Mouse (Mus musculus) testis, postnatal 10 days (tissue): ENCODE measurements at regions not wholly inside any gene's neighbourhood (a gene's known extent, or its start where the extent isn't known, plus 50 kb on each side); places are given as distances from the start of the nearest gene placed in this dataset.

Experiments used
- DNase-seq: peaks from one replicate; pipeline ENCODE4 v3.0.0; 2021; ENCODE audit warnings: low spot score

DNA sequence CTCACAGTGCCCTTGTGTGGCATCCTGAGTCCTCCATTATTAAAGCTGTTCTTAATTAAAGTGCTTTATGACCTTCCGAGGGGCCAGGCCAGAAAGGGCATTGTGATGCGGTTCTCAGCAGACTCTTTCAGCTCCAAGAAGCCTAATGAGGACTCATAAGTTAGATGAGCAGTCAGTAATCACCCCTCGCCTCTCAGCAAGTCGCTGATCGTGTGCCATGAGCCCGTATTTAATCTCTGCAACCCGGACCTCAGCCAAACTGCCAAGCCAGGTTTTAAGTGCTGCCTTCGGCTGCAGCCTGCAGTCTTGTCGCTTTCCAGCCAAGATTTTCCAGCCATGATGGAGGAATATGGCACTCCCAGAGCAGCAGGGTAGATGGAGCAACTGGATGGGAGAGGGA lies 56.1 kb upstream of the Rbfox1 start:
- DNase-seq, result no peak

DNA sequence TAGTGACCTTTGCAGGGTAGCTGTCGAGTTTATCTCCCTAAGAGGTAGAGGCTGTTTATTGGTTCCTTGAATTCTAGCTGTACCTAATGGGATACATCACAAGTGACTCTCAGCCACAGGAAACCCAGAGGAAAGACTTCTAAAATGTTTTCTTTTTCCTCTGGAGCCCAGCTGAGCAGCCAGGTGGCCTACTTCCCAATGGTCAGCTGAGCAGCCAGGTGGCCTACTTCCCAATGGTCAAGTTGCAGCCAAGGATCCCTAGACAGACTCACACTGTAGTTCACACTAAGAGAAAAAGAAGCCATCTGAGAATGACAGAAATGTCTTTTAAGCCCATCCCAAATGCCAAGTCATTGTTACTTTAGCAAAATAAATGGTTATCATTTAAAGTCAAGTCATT lies 61.8 kb upstream of the Rbfox1 start:
- no peak for DNase-seq

DNA sequence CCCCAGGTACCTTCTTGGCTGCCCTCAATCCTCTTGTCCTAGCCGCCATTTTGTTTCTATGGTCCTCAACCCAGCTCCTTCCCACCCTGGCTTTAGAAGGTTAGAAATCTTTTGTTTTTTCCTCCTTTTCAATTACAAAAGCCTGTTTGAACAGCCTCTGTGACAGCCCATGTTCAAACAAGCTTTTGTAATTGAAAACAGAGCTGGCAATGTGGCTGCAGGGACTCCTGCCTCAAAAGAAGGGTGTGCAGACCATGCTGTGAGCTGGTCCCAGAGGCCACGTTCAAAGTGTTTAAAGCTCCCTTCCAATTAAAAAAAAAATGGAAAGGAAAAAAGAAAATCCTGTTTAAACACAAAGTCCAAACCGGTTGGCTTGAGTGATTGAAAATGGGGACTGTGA lies 68.0 kb upstream of the Rbfox1 start:
- DNase-seq, result no peak

DNA sequence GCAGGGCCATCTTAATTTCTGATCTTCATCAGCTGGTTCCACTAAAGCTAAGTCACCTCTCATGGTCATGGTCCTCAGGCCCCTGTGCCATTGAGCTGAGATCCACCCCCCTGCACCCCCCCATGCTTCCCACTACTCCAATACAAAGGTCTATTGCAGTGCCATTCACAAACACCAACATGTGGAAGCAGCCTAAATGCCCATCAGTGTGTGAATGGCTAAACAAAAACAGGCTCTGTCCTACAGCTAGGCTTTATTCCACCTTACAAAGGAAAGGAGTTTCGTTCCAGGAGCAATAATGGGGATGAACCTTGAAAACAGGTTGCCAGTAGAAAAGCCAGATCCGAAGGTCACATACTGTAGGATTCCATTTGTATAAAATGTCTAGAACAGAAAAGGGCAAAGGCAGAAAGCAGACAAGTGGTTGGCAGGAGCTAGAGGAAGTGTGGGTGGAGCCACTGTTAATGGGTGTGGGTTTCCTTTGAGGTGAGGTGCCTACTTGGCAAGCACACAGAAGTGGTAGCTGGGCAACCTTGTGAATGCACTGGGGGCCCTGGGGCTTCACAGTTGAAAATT lies 72.8 kb upstream of the Rbfox1 start:
- no peak for DNase-seq

DNA sequence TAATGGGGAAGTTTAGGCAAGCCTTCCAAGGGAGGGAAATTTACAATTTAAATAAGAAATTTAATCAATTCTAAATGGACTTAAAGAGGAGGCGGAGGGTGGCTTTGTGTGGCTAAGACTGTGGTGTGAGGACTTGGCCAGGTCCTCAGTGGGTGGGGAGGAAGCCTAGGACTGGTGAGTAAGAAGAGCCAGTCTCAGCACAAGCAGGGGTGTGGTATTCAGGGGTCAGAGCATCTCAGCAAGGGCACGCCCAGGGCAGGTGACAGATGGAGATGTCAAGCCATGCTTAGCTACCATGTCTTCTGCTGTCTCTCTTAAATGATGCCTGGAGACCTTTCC lies 73.5 kb upstream of the Rbfox1 start:
- DNase-seq, result no peak

DNA sequence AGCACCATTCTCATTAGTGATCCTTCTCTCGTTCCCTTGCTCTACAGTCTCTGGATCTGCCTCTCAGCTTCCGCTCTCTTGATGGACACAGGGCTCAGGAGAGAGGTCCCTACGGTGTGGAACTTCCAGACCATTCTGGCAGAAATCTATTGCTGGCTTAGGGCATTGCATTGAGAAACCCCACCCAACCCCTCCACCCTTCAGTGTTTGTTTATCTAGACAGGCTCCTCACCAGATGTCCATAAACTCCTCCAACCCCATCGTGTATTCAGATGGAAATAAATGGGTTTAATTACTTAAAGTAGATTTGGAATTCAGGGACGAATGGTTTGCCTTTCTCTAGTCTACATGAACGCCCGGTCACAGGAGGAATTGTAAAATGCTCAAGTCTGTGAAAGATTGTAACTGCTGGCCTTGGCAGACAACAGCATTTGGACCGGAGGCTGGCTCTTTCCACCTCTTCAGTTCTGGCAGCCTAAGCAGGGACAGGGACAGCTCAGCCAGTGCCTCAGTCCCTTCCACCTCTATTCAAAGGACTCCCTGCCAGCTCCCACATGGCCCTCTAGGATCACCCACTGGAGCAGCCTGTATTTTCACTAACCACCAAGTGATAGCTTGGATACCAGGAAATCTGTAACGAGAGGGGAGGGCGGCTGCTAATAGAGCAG lies 74.0 kb upstream of the Rbfox1 start:
- no peak for DNase-seq

DNA sequence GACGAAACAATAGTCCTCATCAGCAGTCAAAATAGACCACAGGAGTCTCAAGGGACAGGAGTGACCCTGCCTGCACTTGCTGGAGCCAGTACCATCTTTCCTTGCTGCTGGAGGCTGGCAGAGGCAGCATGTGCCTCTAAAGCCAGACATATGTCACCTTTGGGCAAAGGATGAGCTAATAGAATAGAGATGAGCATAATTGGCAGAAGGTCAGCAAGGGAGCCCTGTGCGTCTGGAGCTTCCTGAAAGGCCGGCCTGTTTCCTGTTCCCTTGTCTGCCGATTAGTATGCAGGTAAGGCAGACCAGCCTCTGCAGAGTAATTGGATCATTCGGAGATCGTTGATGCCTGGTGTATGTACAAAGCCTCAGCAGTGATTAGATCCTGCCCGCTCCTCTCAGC lies 87.0 kb upstream of the Rbfox1 start:
- no peak for DNase-seq

DNA sequence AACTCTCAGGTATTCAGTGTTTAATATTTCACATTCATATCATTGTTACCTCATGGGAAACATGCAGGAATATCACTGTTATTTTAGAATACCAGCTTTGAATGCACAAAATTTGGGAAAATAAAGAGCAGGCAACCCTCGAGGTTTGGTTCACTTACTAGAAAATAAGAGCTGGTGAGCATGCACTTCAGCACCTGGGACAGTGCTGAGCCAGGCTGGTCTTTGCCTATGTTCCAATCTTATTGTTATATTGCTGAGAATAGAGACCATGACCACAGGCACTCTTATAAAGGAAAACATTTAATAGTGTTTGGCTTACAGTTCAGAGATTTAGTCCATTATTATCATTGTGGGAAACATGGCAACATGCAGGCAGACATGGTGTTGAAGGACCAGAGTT lies 92.9 kb upstream of the Rbfox1 start:
- peak; percentile 39 for DNase-seq

DNA sequence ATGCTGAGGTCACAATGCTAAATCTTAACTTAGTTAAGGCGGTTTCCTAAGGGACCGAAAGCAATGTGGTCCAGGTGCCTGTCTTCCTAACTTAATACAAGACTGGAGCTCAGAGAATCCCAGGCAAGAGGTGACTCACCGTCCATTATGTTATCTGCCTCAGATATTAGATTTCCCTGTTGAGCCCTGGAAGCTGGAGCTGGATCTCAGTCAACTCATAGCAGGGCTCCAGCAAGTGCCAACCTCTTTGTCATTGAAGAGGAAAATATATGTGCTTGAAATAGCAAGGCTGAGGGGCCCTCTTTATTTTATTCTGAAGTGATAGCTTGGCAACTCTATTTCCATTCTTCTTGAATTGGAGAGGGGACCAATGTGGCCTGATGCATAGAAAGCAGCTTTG lies 95.0 kb upstream of the Rbfox1 start:
- DNase-seq, result no peak

DNA sequence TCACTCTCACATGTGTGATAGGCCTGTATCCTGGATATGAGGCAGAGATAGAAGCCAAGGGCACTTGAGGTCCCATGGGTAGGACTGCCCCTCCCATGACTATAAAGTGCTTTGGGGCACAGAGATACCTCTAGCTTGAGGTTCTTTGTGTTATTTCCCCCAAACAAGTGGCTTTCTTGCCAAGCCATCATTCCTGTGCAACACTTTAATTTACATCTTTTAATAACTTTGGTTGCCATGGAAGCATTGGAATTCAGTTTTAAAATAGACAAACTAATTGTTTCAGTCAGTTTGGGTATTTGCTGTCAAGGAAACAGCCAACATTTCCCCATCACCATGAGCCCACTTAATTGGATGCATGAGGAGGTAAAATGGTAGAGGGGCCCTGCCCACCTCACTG lies 97.9 kb upstream of the Rbfox1 start:
- DNase-seq, result no peak

DNA sequence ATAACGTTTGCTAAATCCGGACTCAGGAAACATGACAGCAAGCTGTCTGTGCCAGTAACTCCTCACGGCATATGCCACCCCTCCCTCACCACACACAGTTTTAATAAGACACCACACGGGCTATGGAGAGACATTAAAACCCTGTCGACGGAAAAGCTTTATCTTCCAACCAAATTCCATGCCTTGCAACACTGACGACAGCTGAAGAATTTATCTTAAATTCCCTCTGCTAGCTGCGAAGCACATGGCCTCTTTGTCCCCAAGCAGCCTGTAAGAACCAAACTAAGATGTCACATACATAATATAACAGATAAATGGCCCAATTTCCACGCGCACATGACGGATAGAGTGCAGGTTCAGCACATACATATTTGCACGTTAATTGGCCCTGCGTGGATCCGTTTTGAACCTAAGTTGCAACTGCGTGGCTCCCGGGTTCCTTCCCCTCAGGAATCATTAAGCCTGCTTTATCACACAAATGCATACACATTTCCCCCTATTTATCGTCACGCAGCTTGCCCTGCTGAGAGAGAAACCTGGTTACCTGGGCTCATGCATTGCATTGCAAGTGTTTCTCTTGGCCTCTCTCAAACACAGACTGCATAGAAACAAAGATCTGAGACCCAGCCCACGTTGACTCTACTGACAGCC lies 118.3 kb upstream of the Rbfox1 start:
- no peak for DNase-seq

DNA sequence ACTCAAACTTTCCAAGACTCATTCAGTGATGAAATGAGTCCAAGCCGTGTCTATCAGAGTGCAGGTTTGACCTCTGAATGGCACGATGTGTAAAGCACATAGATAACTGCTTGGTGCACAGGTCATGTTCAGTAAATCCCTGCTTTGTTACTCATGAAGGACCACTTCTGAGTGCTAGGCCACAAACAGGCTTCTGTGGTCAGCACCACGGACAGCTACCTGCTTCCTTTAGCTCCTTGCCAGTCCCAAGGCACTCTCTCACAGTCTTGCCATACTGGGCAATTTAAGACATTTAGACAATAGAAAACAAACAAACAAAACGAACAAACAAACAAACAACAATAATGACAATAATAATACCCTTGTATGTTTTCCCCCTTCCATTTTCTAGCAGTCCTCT lies 120.0 kb upstream of the Rbfox1 start:
- DNase-seq, result peak; percentile 78

DNA sequence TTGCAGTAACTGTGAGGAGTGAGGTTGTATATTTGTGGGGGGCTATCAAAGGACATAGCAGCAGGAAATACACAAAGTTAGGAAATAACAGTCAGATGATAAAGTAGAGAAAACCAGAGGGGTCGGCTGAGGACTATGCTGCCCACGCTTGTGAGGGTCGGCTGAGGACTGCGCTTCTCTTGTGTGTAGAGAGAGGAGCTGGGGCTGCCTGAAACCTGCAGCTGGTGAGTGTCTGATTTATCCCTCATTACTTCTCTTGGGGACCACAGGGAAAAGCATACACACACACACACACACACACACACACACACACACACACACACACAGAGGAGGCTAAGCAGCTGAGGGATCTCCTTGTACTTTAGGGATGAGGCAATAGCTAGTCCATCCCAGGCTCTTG lies 124.3 kb upstream of the Rbfox1 start:
- DNase-seq, result no peak

DNA sequence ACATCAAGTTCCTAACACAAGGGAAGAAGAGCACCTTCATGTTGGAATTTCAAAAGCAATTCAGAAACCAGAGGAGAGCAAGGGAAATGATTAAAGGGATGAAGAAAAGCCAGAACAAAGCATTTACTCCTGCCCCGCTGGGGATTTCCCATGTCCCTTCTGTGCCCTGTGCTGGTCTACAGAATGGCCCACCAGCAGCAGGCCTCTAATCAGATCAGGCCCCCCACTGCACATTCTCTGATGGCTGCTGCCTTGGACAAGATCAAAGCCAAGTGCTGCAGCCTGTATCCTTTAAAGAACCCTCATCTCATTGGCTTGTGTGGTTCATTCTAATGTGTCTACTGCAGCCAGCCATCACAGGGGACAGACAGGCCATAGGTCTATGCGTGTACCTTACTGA lies 126.1 kb upstream of the Rbfox1 start:
- DNase-seq, result no peak

DNA sequence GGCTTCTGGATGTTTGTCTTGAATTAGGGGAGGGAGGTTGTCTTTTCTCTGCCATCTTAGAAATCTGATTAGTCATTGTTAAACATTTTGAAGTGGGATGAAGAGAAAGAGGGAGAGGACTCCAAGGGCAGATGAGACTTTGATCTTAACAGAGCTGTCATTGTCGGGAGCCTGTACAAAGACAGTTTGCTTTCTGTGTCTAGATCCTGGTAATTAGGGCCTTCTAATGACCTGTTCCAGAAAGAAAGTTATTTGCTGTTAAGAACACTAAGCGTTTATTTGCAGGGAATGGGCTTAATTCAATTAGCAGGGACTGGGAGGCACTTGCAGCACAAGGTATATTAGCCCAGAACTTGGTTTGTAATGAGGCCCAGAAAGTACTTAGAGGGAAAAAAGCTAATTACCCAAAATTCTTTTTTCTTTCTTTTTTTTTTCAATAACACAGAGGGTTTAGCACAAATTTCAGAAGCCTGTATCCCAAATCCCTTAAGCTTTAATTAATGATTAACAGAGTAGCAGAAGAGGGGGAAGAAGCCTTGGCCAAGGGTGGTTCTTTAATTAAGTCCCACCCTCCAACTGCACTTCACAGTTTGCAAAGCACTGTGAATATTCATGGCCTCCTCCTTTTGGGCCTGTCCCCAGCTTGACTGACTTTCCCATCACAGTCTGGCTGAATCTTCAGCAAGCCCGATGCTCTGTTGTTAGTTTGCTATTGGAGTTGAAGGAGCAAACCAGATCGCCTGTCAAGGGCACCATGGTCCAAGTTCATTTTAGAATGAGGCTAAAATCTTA lies 142.2 kb upstream of the Rbfox1 start:
- DNase-seq, result no peak

DNA sequence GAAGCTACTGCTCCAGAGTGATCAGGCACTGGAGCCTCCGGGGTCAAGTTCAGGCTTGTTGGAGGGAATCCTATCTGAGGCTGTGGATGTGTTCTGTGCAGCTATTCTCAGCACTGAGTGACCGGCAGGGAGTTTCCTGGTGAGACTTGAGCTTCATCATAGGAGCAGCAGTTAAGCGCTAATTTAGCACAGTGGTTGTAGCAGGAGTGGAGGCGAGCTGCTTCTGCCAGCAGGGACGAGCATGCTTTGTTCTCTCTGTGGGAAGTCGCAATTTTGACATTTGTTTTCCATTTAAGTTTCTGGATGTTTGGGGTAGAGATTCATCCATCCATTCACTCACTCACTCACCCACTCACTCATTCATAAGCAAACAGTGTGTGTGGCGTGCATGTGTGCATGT lies 144.4 kb upstream of the Rbfox1 start:
- no peak for DNase-seq

DNA sequence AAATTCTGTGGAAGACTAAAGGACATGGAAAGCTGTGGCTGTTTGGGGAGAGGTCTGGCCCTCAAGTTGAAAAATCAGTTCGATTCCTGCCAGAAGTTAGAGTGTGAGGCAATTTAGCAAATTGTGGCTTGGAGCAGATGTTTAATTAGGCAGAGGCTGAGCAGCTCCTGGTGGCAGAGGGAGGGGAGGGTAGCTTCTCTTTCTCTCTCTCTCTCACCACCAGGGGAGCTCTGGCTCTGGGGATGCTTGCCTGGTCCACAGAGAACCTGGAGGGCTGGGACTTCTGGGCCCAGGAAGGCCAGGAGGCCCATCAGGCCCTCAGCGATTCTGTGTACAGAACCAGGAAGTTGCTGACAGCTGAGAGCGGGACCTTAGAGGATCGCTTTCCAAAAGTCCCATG lies 151.5 kb upstream of the Rbfox1 start:
- no peak for DNase-seq

DNA sequence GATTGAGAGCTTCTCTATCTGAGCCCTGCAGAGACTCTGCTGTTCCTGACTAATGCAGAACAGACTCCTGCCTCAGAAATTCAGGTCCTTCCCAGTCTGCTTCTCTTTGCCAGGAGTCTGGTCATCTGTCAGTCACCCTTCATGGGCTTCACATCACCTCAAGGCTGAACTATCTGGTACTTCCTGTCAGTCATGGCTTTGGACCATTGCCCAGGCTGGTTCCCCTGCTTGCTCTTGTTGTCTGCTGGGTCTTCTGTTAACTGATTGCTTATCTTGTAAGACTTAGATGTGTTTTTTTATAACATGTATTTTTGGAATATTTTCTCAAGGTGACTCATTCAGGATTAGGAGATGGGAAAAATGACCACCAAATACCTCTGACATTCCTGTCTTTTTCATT lies 162.6 kb upstream of the Rbfox1 start:
- no peak for DNase-seq

DNA sequence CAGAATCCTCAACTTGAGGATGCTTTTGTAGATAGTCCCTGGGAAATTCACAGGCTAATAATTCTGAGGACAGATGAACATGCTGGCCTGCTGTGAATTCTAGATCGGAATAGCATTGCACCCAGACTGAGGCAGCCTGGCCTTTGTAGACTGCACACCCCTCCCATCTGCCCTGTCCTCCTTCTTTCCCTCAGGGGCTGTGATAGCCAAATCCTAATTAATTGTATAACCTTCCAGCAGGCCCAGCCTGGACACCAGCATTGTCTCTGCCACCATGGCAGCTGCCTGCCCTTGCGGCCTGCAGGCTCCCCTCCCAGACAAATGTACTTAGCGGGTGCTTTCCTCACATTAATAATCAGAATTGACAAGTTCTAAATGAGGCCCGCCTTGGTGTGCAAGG lies 171.7 kb upstream of the Rbfox1 start:
- no peak for DNase-seq

DNA sequence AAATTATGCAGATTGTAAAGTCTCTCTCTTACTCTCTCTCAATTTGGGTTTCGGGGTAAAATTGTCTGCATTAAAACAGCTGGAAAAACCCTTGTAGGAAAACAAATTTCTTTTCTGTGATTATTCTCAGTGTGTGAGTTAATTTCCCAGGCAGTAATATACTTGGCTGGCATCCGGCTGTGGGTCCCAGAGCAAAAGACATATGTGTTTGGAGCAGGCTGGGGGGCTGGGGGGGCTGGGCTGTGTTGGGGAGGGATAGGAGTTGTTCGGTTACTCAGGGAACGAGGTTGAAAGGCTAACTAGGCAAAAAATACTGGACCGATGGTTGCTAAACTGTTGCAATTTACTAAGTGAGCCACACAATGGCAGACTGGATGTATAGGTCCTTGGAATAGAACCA lies 175.3 kb upstream of the Rbfox1 start:
- DNase-seq, result no peak

DNA sequence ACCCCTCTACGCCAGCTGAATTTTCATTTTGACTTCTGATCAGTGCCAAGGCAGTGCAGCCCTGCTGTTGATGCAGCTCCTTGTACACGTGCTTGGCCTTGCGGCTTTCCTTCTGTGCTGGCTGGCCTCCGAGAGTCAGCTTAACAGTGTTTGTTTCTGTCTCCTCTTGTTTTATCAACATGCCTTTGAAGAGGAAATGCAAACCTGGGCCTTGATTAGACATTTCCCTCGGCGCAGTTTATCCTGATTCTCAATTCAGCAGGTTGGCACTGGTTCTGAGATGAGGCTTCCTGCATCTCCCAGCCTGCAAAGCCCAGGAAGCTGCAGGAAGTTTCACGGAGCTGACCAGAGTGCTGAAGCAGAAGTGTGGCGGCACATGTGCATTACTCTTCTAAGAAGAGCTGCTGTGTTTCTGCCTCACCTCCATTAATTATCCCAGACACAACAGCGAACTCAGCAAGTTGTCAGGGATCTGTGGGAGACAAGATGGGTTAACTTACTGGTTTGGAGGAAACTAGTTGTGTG lies 184.4 kb upstream of the Rbfox1 start:
- DNase-seq, result peak; percentile 68

DNA sequence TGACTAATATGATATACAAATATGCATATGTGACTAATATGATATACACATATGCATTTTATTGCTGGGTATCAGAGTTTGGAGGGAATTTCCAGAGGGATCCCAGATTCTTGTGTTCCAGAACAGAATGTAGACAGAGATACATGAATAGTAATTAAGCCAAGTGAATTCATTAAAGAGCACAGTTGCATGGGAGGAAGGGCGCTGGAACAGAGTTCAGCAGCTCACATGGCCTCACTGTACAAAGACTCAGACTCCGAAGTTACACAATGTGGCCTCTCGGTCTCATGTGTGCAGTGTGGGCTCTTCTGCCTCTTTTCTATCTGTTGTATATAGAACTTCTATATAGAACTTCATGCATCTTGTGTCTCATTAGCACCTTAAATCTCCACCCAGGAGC lies 196.8 kb upstream of the Rbfox1 start:
- DNase-seq, result no peak

DNA sequence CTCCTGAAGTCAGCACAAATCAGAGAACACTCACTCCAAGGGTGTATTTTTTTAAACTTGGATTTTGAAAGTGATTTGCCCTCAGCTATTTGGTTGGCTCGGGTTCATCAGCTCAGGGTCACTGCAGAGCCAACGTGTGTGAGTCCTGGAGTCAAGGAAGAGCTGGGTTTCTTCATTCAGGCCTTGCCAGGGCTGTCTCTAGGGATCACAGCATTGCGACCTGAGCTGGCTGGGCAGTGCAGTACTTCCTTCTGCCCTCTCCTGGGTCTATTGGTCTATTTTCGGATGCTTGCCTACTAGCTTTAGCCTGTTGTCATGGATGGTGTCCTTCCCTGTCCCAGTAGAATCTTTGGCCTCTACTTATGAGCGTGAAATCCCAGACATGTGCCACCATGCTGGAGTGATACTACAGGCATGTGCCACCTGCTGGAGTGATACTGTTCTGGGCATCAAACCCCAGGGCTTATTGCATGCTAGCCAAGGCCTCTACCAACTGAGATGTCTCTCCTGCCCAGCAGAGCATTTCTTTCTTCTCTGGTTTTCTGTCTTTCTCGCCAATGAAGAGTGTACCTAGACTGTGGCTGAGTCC lies 211.7 kb upstream of the Rbfox1 start:
- no peak for DNase-seq
